Mouse (Mus musculus) heart, embryonic 14.5 days (tissue): ENCODE results near the gene Pou2f2. TPM values are rescaled to one million over a fixed set of nuclear protein-coding genes. Genes with fewer than 3 reads are reported as not detected.

Experiments
- ATAC-seq: fragments of 200-750 bp; cut with Nextera tagmentation; 2 replicates; pipeline ENCODE4 v1.8.0; 2017; ENCODE audit warnings: low read depth, moderate TSS enrichment; ENCODE audit not compliant: insufficient number of reproducible peaks, insufficient read depth, low FRiP score
- H3K27ac ChIP-seq, 2 experiments: fragments of 200-500 bp in 1 of 2; fragments of 300-500 bp in 1 of 2; sonication (generic) in 1 of 2; replicated peaks in 1 of 2; 2 replicates each; pipeline ENCODE4 v1.5.1; 2012 to 2014; ENCODE audit warnings: low read depth in 2 of 2, low read length in 2 of 2, control low read depth in 1 of 2, mild to moderate bottlenecking in 1 of 2, mixed read lengths in 1 of 2; ENCODE audit not compliant: control insufficient read depth in 1 of 2, insufficient read depth in 1 of 2
- H3K27me3 ChIP-seq: fragments of 300-500 bp; sonication (generic); 2 replicates; pipeline ENCODE4 v1.6.1; 2014; ENCODE audit warnings: mild to moderate bottlenecking, low read length, control low read depth; ENCODE audit not compliant: control insufficient read depth, insufficient read depth
- H3K36me3 ChIP-seq: fragments of 300-500 bp; sonication (generic); 2 replicates; pipeline ENCODE4 v1.6.1; 2014; ENCODE audit warnings: mild to moderate bottlenecking, control low read depth, low read length, mixed read lengths; ENCODE audit not compliant: control insufficient read depth, insufficient read depth
- H3K4me1 ChIP-seq, 2 experiments: fragments of 200-500 bp in 1 of 2; fragments of 300-500 bp in 1 of 2; sonication (generic) in 1 of 2; 2 replicates each; pipeline ENCODE4 v1.6.1; 2012 to 2014; ENCODE audit warnings: low read length in 2 of 2, control low read depth in 1 of 2, mixed read lengths in 1 of 2; ENCODE audit not compliant: control insufficient read depth in 2 of 2, insufficient read depth in 2 of 2
- H3K4me2 ChIP-seq: fragments of 300-500 bp; sonication (generic); 2 replicates; pipeline ENCODE4 v1.6.1; 2014; ENCODE audit warnings: mild to moderate bottlenecking, low read length
- H3K4me3 ChIP-seq, 2 experiments: fragments of 200-500 bp in 1 of 2; fragments of 300-500 bp in 1 of 2; sonication (generic) in 1 of 2; 2 replicates each; pipeline ENCODE4 v1.5.1; 2012 to 2014; ENCODE audit warnings: low read length in 2 of 2, mild to moderate bottlenecking in 2 of 2, control low read depth in 1 of 2, low read depth in 1 of 2, moderate library complexity in 1 of 2; ENCODE audit not compliant: control insufficient read depth in 1 of 2, insufficient read depth in 1 of 2
- H3K9ac ChIP-seq: fragments of 300-500 bp; sonication (generic); 2 replicates; pipeline ENCODE4 v1.6.1; 2014; ENCODE audit warnings: mild to moderate bottlenecking, low read length
- H3K9me3 ChIP-seq: fragments of 300-500 bp; sonication (generic); 2 replicates; pipeline ENCODE4 v1.6.1; 2016; ENCODE audit warnings: low read length, control low read depth; ENCODE audit not compliant: control insufficient read depth
- WGBS: fragments of 180-500 bp; shearing (Covaris S2); extraction: QIAGEN DNeasy Blood & Tissue Kit; methylation state at CpG from one replicate; pipeline ENCODE4 v1.1.7; 2014; 5-methylcytosine and 5-hydroxymethylcytosine counted together
- polyA plus RNA-seq: library from polyadenylated mRNA; unstranded; fragments of >200 nt; fragmentation: Nextera tagmentation; extraction: Ambion mirVana; gene quantifications from 2 replicates; pipeline ENCODE4 v1.2.1, GENCODE M21; 2014

Gene Pou2f2
- polyA plus RNA-seq, 1 experiment from 2014 or later, result 0.50 TPM

DNA sequence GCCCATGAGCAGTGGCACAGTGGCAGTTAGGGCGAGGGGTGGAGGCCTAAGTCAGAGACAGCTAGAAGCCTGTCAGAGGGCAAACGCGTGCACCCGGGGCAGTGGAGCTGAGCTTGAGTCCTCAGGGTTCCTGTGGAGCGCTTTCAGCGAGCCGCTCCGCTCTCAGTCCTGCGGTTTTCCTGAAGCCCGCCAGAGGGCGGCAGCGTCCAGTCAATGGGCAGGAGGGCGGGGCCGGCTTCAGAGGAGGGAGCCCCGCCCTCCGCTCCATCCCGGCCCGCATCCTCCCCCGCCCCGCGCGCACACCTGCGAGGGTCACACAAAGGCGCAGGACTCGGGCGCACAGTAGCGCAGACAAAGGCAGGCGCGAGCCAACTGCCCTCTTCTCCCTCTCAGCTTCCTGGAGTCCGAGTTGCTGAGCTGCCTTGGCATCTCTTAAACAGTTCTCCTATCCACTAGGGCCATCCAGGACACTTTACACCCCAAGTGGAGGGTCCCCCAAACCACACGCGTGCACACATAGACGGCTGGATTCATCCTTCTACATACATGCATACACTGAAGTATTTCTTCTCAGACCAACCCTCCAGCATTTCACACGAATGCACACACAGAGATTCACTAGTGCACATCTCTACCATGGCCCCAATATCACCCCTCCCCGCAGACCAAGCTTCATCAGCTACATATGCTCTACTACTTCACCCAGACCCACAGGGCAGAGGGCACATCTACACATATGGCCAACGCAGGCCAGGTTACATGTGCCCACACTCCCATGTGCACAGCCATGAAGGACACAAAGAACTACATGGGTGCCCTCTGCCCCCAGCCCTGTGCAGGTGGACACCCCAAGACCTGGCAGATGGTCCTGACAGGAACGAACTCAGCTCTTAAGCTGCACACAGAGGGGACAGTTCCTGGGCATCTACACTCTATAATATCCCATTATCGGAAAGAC lies 46.2 kb downstream of the Pou2f2 start:
- no peaks in the 10 kb centered on the region for H3K36me3 ChIP-seq

DNA sequence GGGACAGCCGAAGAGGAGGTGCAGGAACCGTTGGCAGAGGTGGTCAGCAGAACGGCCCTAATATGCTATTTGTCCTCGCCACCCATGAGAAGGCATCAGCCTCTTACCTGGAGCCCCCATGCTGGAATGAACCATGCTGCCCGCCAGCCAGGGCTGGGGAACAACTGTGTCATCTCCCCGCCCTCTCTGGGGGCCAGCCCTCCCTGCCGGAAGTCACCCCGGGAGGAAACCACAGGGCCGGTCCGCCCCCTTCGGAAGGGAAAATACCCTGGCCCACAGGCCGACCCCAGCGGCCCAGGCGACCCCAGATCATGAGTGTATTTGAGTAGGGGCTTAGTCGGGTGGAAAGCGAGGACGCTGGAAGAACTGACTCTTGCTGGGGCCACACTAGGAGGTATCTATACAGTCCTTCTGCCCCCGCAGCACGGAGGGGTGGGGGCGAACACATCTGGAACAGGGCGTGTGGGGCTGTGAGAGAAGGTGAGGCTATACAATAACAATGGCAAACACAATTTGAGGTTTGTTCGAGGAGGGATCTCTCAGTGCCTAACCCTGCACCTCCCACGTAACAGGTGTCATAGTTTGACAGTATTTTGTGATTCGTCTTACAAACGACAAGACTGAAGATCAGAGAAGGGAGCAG lies 47.1 kb downstream of the Pou2f2 start:
- ATAC-seq, result no peak

More for the DNA sequence above, 46.2 kb downstream of the Pou2f2 start:
- Histone ChIP-seq H3K9ac (no peak overlapping the region), H3K9me3 (peaks cover 6% of the 10 kb centered on the region; the same call in 1 of the 2 replicates), H3K27ac (no peak overlapping the region), H3K4me1 (no peaks in the 10 kb centered on the region), H3K4me2 (no peak overlapping the region), H3K4me3 (no peak overlapping the region), H3K27me3 (peaks cover 74% of the 10 kb centered on the region)
- peak; percentile 44; the same call in 1 of the 2 replicates for ATAC-seq
- 7% methylated on average over 38 of the region's 38 CpGs for WGBS

DNA sequence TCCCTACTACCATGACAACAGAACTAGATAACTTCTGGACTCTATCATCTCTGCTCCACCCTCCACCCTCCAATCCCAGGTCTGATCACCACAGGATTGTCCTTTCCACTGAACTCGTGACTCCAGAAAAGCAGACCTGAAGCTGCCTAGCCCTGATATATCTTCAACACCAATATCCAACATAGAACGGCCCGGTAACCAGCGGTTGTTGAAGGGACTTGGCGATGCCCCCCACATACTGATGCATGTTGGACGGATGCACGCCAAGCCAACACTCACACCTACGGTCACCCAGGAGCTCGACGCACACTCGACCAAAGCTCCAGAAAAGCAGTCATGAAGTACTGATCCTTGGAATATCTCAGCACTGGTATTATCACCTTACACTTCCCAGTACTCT lies 48.3 kb downstream of the Pou2f2 start:
- H3K4me3 ChIP-seq, result no peak overlapping the region
- 81% methylated on average over 11 of the region's 11 CpGs for WGBS
- no peaks in the 10 kb centered on the region for H3K36me3 ChIP-seq
- H3K4me1 ChIP-seq, result no peaks in the 10 kb centered on the region
- no peak overlapping the region for H3K27ac ChIP-seq
- no peak overlapping the region for H3K4me2 ChIP-seq
- peaks cover 67% of the 10 kb centered on the region for H3K27me3 ChIP-seq
- H3K9ac ChIP-seq, result no peak overlapping the region
- no peak for ATAC-seq
- peaks cover 6% of the 10 kb centered on the region; the same call in 1 of the 2 replicates for H3K9me3 ChIP-seq

More for the DNA sequence above, 47.1 kb downstream of the Pou2f2 start:
- Histone ChIP-seq H3K4me1 (no peaks in the 10 kb centered on the region), H3K36me3 (no peaks in the 10 kb centered on the region), H3K9me3 (peaks cover 6% of the 10 kb centered on the region; the same call in 1 of the 2 replicates), H3K27me3 (peaks cover 68% of the 10 kb centered on the region), H3K4me2 (peak overlapping the region; percentile 35; the same call in 1 of the 2 replicates), H3K27ac (no peak overlapping the region), H3K4me3 (no peak overlapping the region), H3K9ac (no peak overlapping the region)
- WGBS, result 8% methylated on average over 25 of the region's 25 CpGs

DNA sequence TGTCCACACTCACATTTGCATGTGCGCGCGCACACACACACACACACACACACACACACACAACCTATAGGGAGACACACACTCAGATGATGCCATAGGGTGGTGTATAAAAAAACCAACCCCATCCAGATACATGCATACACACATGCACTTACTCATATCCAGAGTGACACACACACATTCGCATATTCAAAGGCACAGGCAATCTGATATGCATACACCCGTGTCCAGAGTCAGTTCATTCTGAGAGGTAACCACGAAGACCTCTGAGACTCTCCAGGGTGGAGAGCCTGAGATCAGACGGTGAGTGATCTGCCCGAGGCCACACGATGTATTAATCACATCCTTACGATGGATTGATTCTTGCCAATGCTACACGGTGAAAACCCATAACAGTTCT lies 49.0 kb downstream of the Pou2f2 start:
- Histone ChIP-seq H3K4me1 (no peaks in the 10 kb centered on the region), H3K9ac (no peak overlapping the region), H3K27ac (no peak overlapping the region), H3K9me3 (peaks cover 2% of the 10 kb centered on the region; the same call in 1 of the 2 replicates), H3K4me3 (no peak overlapping the region), H3K36me3 (no peaks in the 10 kb centered on the region), H3K4me2 (no peak overlapping the region), H3K27me3 (peaks cover 60% of the 10 kb centered on the region)
- WGBS, result 82% methylated on average over 11 of the region's 11 CpGs
- no peak for ATAC-seq

DNA sequence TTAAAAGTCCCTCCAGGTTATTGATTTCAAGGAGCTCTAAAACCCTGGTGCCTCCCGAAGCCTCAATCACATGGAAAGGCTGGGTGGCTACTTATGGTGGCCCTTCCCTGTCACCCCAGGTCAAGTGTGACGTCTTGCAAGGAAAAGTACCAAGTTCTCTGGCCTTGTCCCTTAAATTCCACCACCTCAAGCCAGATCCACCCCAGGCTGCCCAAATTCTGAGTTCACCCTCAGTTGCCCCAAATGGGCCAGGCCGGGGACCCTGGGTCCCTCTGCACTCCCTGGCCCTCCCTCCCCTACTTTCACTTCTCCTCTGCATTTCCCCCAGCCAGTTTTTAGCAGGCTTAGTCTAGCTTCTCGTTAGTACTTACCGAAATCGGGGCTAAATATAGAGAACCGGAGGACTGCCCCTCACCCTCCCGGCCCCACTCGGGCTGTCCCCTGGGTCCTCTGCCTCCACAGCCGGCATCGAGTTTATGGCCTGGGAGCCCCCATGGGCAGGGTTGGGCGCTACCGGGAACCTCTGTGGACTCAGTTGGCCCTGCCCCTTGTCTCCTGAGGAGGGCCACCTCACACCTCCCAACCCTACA lies 50.0 kb downstream of the Pou2f2 start:
- no peak for ATAC-seq
- H3K9me3 ChIP-seq, result no peaks in the 10 kb centered on the region
- H3K27me3 ChIP-seq, result peaks cover 49% of the 10 kb centered on the region
- H3K4me2 ChIP-seq, result no peak overlapping the region
- H3K4me3 ChIP-seq, result no peak overlapping the region
- no peaks in the 10 kb centered on the region for H3K4me1 ChIP-seq
- H3K36me3 ChIP-seq, result no peaks in the 10 kb centered on the region
- H3K27ac ChIP-seq, result no peak overlapping the region
- H3K9ac ChIP-seq, result no peak overlapping the region
- 42% methylated on average over 13 of the region's 13 CpGs for WGBS

DNA sequence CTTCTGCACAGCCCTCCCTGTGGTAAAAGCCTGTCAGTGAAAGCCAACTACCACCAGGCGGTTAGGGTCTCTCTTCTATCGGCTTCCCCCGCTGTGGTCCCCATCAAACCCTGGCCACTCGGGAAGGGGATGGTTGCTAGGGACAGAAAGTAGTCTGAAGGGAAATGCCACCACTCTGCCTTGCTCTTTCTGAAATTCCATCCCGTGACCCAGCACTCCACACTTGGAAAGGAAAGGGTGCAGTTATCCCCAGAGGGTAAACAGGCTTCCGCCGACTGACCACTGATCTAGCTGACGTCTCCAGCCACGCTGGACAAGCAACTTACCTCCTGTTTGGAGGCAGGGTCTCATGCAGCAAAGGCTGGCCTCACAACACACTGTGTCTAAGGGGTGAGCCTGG lies 51.6 kb downstream of the Pou2f2 start:
- H3K27me3 ChIP-seq, result peaks cover 36% of the 10 kb centered on the region
- H3K4me2 ChIP-seq, result no peak overlapping the region
- ATAC-seq, result no peak
- no peaks in the 10 kb centered on the region for H3K36me3 ChIP-seq
- no peaks in the 10 kb centered on the region for H3K4me1 ChIP-seq
- H3K27ac ChIP-seq, result no peak overlapping the region
- H3K9ac ChIP-seq, result no peak overlapping the region
- WGBS, result 61% methylated on average over 9 of the region's 9 CpGs
- no peaks in the 10 kb centered on the region for H3K9me3 ChIP-seq
- no peak overlapping the region for H3K4me3 ChIP-seq

DNA sequence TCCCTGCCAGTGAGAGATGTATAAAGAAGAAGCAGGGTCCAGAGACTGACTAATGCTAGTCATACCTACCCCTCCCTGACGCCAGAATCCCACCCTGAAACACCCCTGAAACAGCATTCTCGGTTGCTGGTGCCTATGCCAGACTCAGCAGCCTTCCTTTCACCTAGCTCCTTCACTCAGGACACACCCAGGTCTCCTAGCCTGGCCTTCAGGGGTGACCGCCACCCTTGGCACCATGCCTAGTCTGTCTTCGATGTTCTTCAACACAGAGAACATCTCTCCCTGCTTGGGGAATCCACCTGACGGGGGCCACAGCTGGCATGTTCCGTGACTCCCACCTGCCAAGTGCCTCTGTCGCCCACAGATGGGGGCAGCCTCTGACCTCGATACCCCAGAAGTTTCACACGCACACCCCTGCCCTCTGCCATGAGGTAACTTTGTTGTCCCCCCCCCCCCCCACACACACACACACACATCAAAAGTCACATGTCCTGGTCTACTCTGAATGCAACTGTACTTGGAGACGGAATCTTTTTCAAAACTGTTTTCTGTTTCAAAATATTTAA lies 53.7 kb downstream of the Pou2f2 start:
- no peak for ATAC-seq
- Histone ChIP-seq H3K9ac (no peak overlapping the region), H3K9me3 (no peaks in the 10 kb centered on the region), H3K27ac (no peak overlapping the region), H3K27me3 (peaks cover 14% of the 10 kb centered on the region; the same call in 1 of the 2 replicates), H3K4me2 (no peak overlapping the region), H3K4me1 (no peaks in the 10 kb centered on the region; a peak in 1 of 4 replicates), H3K36me3 (no peaks in the 10 kb centered on the region), H3K4me3 (no peak overlapping the region)
- WGBS, result 68% methylated on average over 10 of the region's 10 CpGs
